Mouse (Mus musculus): ENCODE measurements around the gene Ppp1r9a. TPM values are rescaled to one million over a fixed set of nuclear protein-coding genes. Genes with fewer than 3 reads are reported as not detected.

Gene Ppp1r9a
- polyA plus RNA-seq, 1 experiment: 8.9 TPM

GRCm38 (mm10) chr6:5008603-5009002, 105.9 kb downstream of the Ppp1r9a start:
- Histone ChIP-seq H3K4me3 (ENCODE audit: insufficient read depth, low read depth, low read length) (no peak overlapping the region), H3K27ac (replicated peaks; ENCODE audit: low read depth, low read length) (no peak overlapping the region), H3K4me1 (ENCODE audit: control insufficient read depth, insufficient read depth, insufficient read length, low read length) (no peaks in the 10 kb centered on the region)

- Histone ChIP-seq H3K4me3 (ENCODE audit: insufficient read depth, low read depth, low read length) (no peak overlapping the region), H3K4me1 (ENCODE audit: control insufficient read depth, insufficient read depth, insufficient read length, low read length) (no peaks in the 10 kb centered on the region), H3K27ac (replicated peaks; ENCODE audit: low read depth, low read length) (no peak overlapping the region)
Observed at GRCm38 (mm10) chr6:5010553-5011416, 108.1 kb downstream of the Ppp1r9a start.

GRCm38 (mm10) chr6:5012794-5013193, 110.1 kb downstream of the Ppp1r9a start:
- Histone ChIP-seq H3K4me3 (ENCODE audit: insufficient read depth, low read depth, low read length) (no peak overlapping the region), H3K4me1 (ENCODE audit: control insufficient read depth, insufficient read depth, insufficient read length, low read length) (no peaks in the 10 kb centered on the region), H3K27ac (replicated peaks; ENCODE audit: low read depth, low read length) (no peak overlapping the region)

GRCm38 (mm10) chr6:5014567-5014966, 111.8 kb downstream of the Ppp1r9a start:
- Histone ChIP-seq H3K27ac (replicated peaks; ENCODE audit: low read depth, low read length) (no peak overlapping the region), H3K4me1 (ENCODE audit: control insufficient read depth, insufficient read depth, insufficient read length, low read length) (no peaks in the 10 kb centered on the region), H3K4me3 (ENCODE audit: insufficient read depth, low read depth, low read length) (no peak overlapping the region)

GRCm38 (mm10) chr6:5015173-5015572, 112.5 kb downstream of the Ppp1r9a start:
- no peak overlapping the region for H3K4me3 ChIP-seq (ENCODE audit: insufficient read depth, low read depth, low read length)
- H3K27ac ChIP-seq (replicated peaks; ENCODE audit: low read depth, low read length): no peak overlapping the region
- H3K4me1 ChIP-seq (ENCODE audit: control insufficient read depth, insufficient read depth, insufficient read length, low read length): no peaks in the 10 kb centered on the region

GRCm38 (mm10) chr6:5017945-5018511, 115.3 kb downstream of the Ppp1r9a start:
- H3K4me3 ChIP-seq (ENCODE audit: insufficient read depth, low read depth, low read length): no peak overlapping the region
- H3K4me1 ChIP-seq (ENCODE audit: control insufficient read depth, insufficient read depth, insufficient read length, low read length): no peaks in the 10 kb centered on the region
- no peak overlapping the region for H3K27ac ChIP-seq (replicated peaks; ENCODE audit: low read depth, low read length)

- no peak overlapping the region for H3K4me3 ChIP-seq (ENCODE audit: insufficient read depth, low read depth, low read length)
- H3K27ac ChIP-seq (replicated peaks; ENCODE audit: low read depth, low read length): no peak overlapping the region
- no peaks in the 10 kb centered on the region for H3K4me1 ChIP-seq (ENCODE audit: control insufficient read depth, insufficient read depth, insufficient read length, low read length)
Observed at GRCm38 (mm10) chr6:5019208-5019607, 116.5 kb downstream of the Ppp1r9a start.

GRCm38 (mm10) chr6:5019969-5020368, 117.3 kb downstream of the Ppp1r9a start:
- no peak overlapping the region for H3K4me3 ChIP-seq (ENCODE audit: insufficient read depth, low read depth, low read length)
- no peak overlapping the region for H3K27ac ChIP-seq (replicated peaks; ENCODE audit: low read depth, low read length)
- H3K4me1 ChIP-seq (ENCODE audit: control insufficient read depth, insufficient read depth, insufficient read length, low read length): no peaks in the 10 kb centered on the region

- no peaks in the 10 kb centered on the region for H3K4me1 ChIP-seq (ENCODE audit: control insufficient read depth, insufficient read depth, insufficient read length, low read length)
- no peak overlapping the region for H3K4me3 ChIP-seq (ENCODE audit: insufficient read depth, low read depth, low read length)
- no peak overlapping the region for H3K27ac ChIP-seq (replicated peaks; ENCODE audit: low read depth, low read length)
Observed at GRCm38 (mm10) chr6:5020510-5020909, 117.8 kb downstream of the Ppp1r9a start.

GRCm38 (mm10) chr6:5022677-5023076, 120.0 kb downstream of the Ppp1r9a start:
- Histone ChIP-seq H3K4me1 (ENCODE audit: control insufficient read depth, insufficient read depth, insufficient read length, low read length) (no peaks in the 10 kb centered on the region), H3K27ac (replicated peaks; ENCODE audit: low read depth, low read length) (no peak overlapping the region), H3K4me3 (ENCODE audit: insufficient read depth, low read depth, low read length) (no peak overlapping the region)

GRCm38 (mm10) chr6:5024893-5025292, 122.2 kb downstream of the Ppp1r9a start:
- Histone ChIP-seq H3K4me1 (ENCODE audit: control insufficient read depth, insufficient read depth, insufficient read length, low read length) (no peaks in the 10 kb centered on the region; the same call in 1 of the 2 replicates), H3K4me3 (ENCODE audit: insufficient read depth, low read depth, low read length) (no peak overlapping the region), H3K27ac (replicated peaks; ENCODE audit: low read depth, low read length) (no peak overlapping the region)

GRCm38 (mm10) chr6:5026772-5027171, 124.1 kb downstream of the Ppp1r9a start:
- Histone ChIP-seq H3K4me1 (ENCODE audit: control insufficient read depth, insufficient read depth, insufficient read length, low read length) (no peaks in the 10 kb centered on the region; the same call in 1 of the 2 replicates), H3K27ac (replicated peaks; ENCODE audit: low read depth, low read length) (no peak overlapping the region), H3K4me3 (ENCODE audit: insufficient read depth, low read depth, low read length) (no peak overlapping the region)

- H3K27ac ChIP-seq (replicated peaks; ENCODE audit: low read depth, low read length): no peak overlapping the region
- no peaks in the 10 kb centered on the region; the same call in 1 of the 2 replicates for H3K4me1 ChIP-seq (ENCODE audit: control insufficient read depth, insufficient read depth, insufficient read length, low read length)
- H3K4me3 ChIP-seq (ENCODE audit: insufficient read depth, low read depth, low read length): no peak overlapping the region
Observed at GRCm38 (mm10) chr6:5027213-5027612, 124.5 kb downstream of the Ppp1r9a start.

- Histone ChIP-seq H3K4me1 (ENCODE audit: control insufficient read depth, insufficient read depth, insufficient read length, low read length) (no peaks in the 10 kb centered on the region; the same call in 1 of the 2 replicates), H3K27ac (replicated peaks; ENCODE audit: low read depth, low read length) (no peak overlapping the region), H3K4me3 (ENCODE audit: insufficient read depth, low read depth, low read length) (no peak overlapping the region)
Observed at GRCm38 (mm10) chr6:5027801-5028200, 125.1 kb downstream of the Ppp1r9a start.

- no peaks in the 10 kb centered on the region; the same call in 1 of the 2 replicates for H3K4me1 ChIP-seq (ENCODE audit: control insufficient read depth, insufficient read depth, insufficient read length, low read length)
- no peak overlapping the region for H3K27ac ChIP-seq (replicated peaks; ENCODE audit: low read depth, low read length)
- H3K4me3 ChIP-seq (ENCODE audit: insufficient read depth, low read depth, low read length): no peak overlapping the region
Observed at GRCm38 (mm10) chr6:5029205-5029927, 126.6 kb downstream of the Ppp1r9a start.

All from brown adipose tissue, adult 24 weeks (tissue).